Mouse (Mus musculus) limb, embryonic 14.5 days (tissue): ENCODE data around the gene Gm3417. TPM values are rescaled to one million over a fixed set of nuclear protein-coding genes. Genes with fewer than 3 reads are reported as not detected.
"Not testable (repeated sequence)": the region's sequence is repeated elsewhere in the genome, so short reads cannot be mapped to it uniquely, and the experiment has no call there.

Experiments
- ATAC-seq: fragments of 200-750 bp; cut with Nextera tagmentation; 2 replicates; pipeline ENCODE4 v1.8.0; 2017; ENCODE audit warnings: low read depth, moderate number of reproducible peaks, moderate TSS enrichment; ENCODE audit not compliant: low FRiP score
- DNase-seq: peaks from one replicate; pipeline ENCODE4 v3.0.0-alpha.2; 2015; ENCODE audit warnings: low spot score
- H3K27ac ChIP-seq: fragments of 300-500 bp; sonication (generic); replicated peaks from 2 replicates; pipeline ENCODE4 v1.5.1; 2014; ENCODE audit warnings: low read depth, mild to moderate bottlenecking, low read length, moderate library complexity, mixed read lengths
- H3K27me3 ChIP-seq: fragments of 300-500 bp; sonication (generic); 2 replicates; pipeline ENCODE4 v1.6.1; 2014; ENCODE audit warnings: low read length, mixed read lengths; ENCODE audit not compliant: control insufficient read depth, insufficient read depth
- H3K36me3 ChIP-seq: fragments of 300-500 bp; sonication (generic); 2 replicates; pipeline ENCODE4 v1.6.1; 2014; ENCODE audit warnings: mild to moderate bottlenecking, low read length, moderate library complexity, mixed read lengths; ENCODE audit not compliant: control insufficient read depth, insufficient read depth
- H3K4me1 ChIP-seq: fragments of 300-500 bp; sonication (generic); 2 replicates; pipeline ENCODE4 v1.6.1; 2014; ENCODE audit warnings: antibody characterized with exemption, low read length, mixed read lengths; ENCODE audit not compliant: control insufficient read depth, insufficient read depth
- H3K4me2 ChIP-seq: fragments of 300-500 bp; sonication (generic); replicated peaks from 2 replicates; pipeline ENCODE4 v1.6.1; 2014; ENCODE audit warnings: low read depth, mild to moderate bottlenecking, low read length, moderate library complexity; ENCODE audit not compliant: severe bottlenecking
- H3K4me3 ChIP-seq: fragments of 300-500 bp; sonication (generic); replicated peaks from 2 replicates; pipeline ENCODE4 v1.5.1; 2014; ENCODE audit warnings: low read length
- H3K9ac ChIP-seq: fragments of 300-500 bp; sonication (generic); 2 replicates; pipeline ENCODE4 v1.6.1; 2014; ENCODE audit warnings: mild to moderate bottlenecking, low read depth, low read length, moderate library complexity; ENCODE audit not compliant: severe bottlenecking
- H3K9me3 ChIP-seq: fragments of 300-500 bp; sonication (generic); 2 replicates; pipeline ENCODE4 v1.6.1; 2016; ENCODE audit warnings: low read length; ENCODE audit not compliant: control insufficient read depth
- WGBS: fragments of 180-500 bp; shearing (Covaris S2); extraction: QIAGEN DNeasy Blood & Tissue Kit; methylation state at CpG from one replicate; pipeline ENCODE4 v1.1.7; 2014; 5-methylcytosine and 5-hydroxymethylcytosine counted together
- polyA plus RNA-seq, 2 experiments: library from polyadenylated mRNA; depleted of rRNA in 1 of 2; stranded (reverse) in 1 of 2; unstranded in 1 of 2; fragments of >200 nt; fragmentation: Nextera tagmentation in 1 of 2; extraction: Ambion mirVana in 1 of 2; gene quantifications; 2 replicates each; pipeline versions ENCODE4 v1.2.1 to v1.2.3; 2012 to 2014

Gm3417 gene
- polyA plus RNA-seq, 2 experiments: 0.54 TPM; not detected in 1

GRCm38 (mm10) chr17:15000047-15000446, 21.5 kb upstream of the Gm3417 start:
- H3K27ac ChIP-seq, DNase-seq, H3K36me3 ChIP-seq, H3K9me3 ChIP-seq, H3K4me3 ChIP-seq, ATAC-seq, H3K9ac ChIP-seq, H3K4me1 ChIP-seq, H3K27me3 ChIP-seq, H3K4me2 ChIP-seq: not testable (repeated sequence)
- no CpG with 5 or more reads among the region's 4 CpGs for WGBS

GRCm38 (mm10) chr17:14994140-14994539, 15.6 kb upstream of the Gm3417 start:
- not testable (repeated sequence) for H3K4me2 ChIP-seq, H3K27me3 ChIP-seq, H3K36me3 ChIP-seq, H3K4me1 ChIP-seq, H3K9me3 ChIP-seq, DNase-seq, ATAC-seq, H3K9ac ChIP-seq, H3K27ac ChIP-seq, H3K4me3 ChIP-seq
- WGBS: no CpG with 5 or more reads among the region's 5 CpGs

- not testable (repeated sequence) for H3K9me3 ChIP-seq, DNase-seq, H3K27me3 ChIP-seq, H3K27ac ChIP-seq, H3K4me1 ChIP-seq, H3K36me3 ChIP-seq, H3K4me3 ChIP-seq, H3K9ac ChIP-seq, H3K4me2 ChIP-seq
- ATAC-seq: peak; percentile 93
- WGBS: no CpG with 5 or more reads among the region's 47 CpGs
Measured at GRCm38 (mm10) chr17:14993139-14993832, 14.7 kb upstream of the Gm3417 start.

- not testable (repeated sequence) for H3K27me3 ChIP-seq, DNase-seq, H3K9ac ChIP-seq, H3K4me1 ChIP-seq, H3K9me3 ChIP-seq, H3K36me3 ChIP-seq, H3K4me2 ChIP-seq, H3K27ac ChIP-seq, H3K4me3 ChIP-seq
- peak; percentile 85 for ATAC-seq
- no CpG with 5 or more reads among the region's 98 CpGs for WGBS
Measured at GRCm38 (mm10) chr17:14992522-14993138, 14.0 kb upstream of the Gm3417 start.

GRCm38 (mm10) chr17:14990116-14990702, 11.6 kb upstream of the Gm3417 start:
- not testable (repeated sequence) for H3K4me3 ChIP-seq, DNase-seq, ATAC-seq, H3K4me2 ChIP-seq, H3K27ac ChIP-seq, H3K4me1 ChIP-seq, H3K9ac ChIP-seq, H3K9me3 ChIP-seq, H3K36me3 ChIP-seq, H3K27me3 ChIP-seq
- 81% methylated on average over 4 of the region's 5 CpGs for WGBS

GRCm38 (mm10) chr17:14977718-14978361, 750 bp downstream of the Gm3417 start:
- WGBS: 2% methylated on average over 4 of the region's 7 CpGs
- DNase-seq, ATAC-seq: not testable (repeated sequence)

GRCm38 (mm10) chr17:14968373-14968913, 10.1 kb downstream of the Gm3417 start:
- H3K36me3 ChIP-seq, H3K9ac ChIP-seq, H3K4me2 ChIP-seq, ATAC-seq, DNase-seq, H3K9me3 ChIP-seq, H3K27ac ChIP-seq, H3K27me3 ChIP-seq, H3K4me1 ChIP-seq, H3K4me3 ChIP-seq: not testable (repeated sequence)
- WGBS: no CpG with 5 or more reads among the region's 6 CpGs

More at GRCm38 (mm10) chr17:14977718-14978361, 750 bp downstream of the Gm3417 start:
- H3K9ac ChIP-seq, H3K27me3 ChIP-seq, H3K9me3 ChIP-seq, H3K27ac ChIP-seq, H3K36me3 ChIP-seq, H3K4me2 ChIP-seq, H3K4me3 ChIP-seq, H3K4me1 ChIP-seq: not testable (repeated sequence)
